Mouse (Mus musculus) heart, embryonic 16.5 days (tissue): ENCODE results near the gene Ccdc91. TPM values are rescaled to one million over a fixed set of nuclear protein-coding genes. Genes with fewer than 3 reads are reported as not detected.

Source experiments
- ATAC-seq: fragments of 200-750 bp; cut with Nextera tagmentation; replicated peaks from 2 replicates; pipeline ENCODE4 v1.8.0; 2017; ENCODE audit warnings: moderate number of reproducible peaks; ENCODE audit not compliant: insufficient read depth, low FRiP score; ENCODE audit errors: extremely low read depth
- H3K27ac ChIP-seq: fragments of 300-500 bp; sonication (generic); 2 replicates; pipeline ENCODE4 v1.5.1; 2014; ENCODE audit warnings: mild to moderate bottlenecking, low read length, control low read depth, moderate library complexity
- H3K27me3 ChIP-seq: fragments of 300-500 bp; sonication (generic); 2 replicates; pipeline ENCODE4 v1.6.1; 2014; ENCODE audit warnings: low read length, mixed read lengths; ENCODE audit not compliant: control insufficient read depth, insufficient read depth
- H3K36me3 ChIP-seq: fragments of 300-500 bp; sonication (generic); 2 replicates; pipeline ENCODE4 v1.6.1; 2014; ENCODE audit not compliant: control insufficient read depth, insufficient read depth
- H3K4me1 ChIP-seq: fragments of 300-500 bp; sonication (generic); 2 replicates; pipeline ENCODE4 v1.6.1; 2014; ENCODE audit warnings: low read length, mixed read lengths; ENCODE audit not compliant: control insufficient read depth, insufficient read depth
- H3K4me2 ChIP-seq: fragments of 300-500 bp; sonication (generic); 2 replicates; pipeline ENCODE4 v1.6.1; 2014; ENCODE audit warnings: low read depth, mild to moderate bottlenecking, control low read depth, low read length
- H3K4me3 ChIP-seq: fragments of 300-500 bp; sonication (generic); 2 replicates; pipeline ENCODE4 v1.5.1; 2014; ENCODE audit warnings: mild to moderate bottlenecking, control low read depth, low read length
- H3K9ac ChIP-seq: fragments of 300-500 bp; sonication (generic); 2 replicates; pipeline ENCODE4 v1.6.1; 2014; ENCODE audit warnings: low read length, control low read depth
- H3K9me3 ChIP-seq: fragments of 300-500 bp; sonication (generic); replicated peaks from 2 replicates; pipeline ENCODE4 v1.6.1; 2016; ENCODE audit warnings: low read length; ENCODE audit not compliant: control insufficient read depth
- WGBS: fragments of 180-500 bp; shearing (Covaris S2); extraction: QIAGEN DNeasy Blood & Tissue Kit; methylation state at CpG from one replicate; pipeline ENCODE4 v1.1.7; 2014; 5-methylcytosine and 5-hydroxymethylcytosine counted together
- polyA plus RNA-seq: library from polyadenylated mRNA; unstranded; fragments of >200 nt; fragmentation: Nextera tagmentation; extraction: Ambion mirVana; gene quantifications from 2 replicates; pipeline ENCODE4 v1.2.1, GENCODE M21; 2015

The Ccdc91 gene
- polyA plus RNA-seq, 1 experiment from 2014 or later: 26.8 TPM

DNA sequence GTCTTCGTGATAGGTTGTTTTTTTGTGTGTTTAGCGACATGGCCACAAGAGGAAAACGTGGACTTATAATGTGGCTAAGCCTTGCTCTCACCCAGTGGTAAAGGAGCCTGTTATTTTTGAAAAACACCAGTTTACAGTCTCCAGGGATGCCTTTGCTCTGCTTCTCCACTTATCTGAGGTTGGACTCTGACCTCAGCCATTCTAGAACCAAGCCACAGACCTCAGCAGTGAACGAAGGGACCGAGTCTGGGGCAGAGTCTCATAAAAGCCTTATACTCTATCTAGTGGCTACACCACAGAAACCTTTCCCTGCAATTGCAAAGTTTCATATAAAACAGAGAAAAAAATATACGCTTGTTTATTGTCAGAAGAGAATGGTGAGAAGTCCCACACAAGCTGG lies 65.3 kb downstream of the Ccdc91 start:
- Histone ChIP-seq H3K27ac (no peak overlapping the region), H3K4me2 (no peak overlapping the region), H3K4me1 (no peaks in the 10 kb centered on the region), H3K4me3 (no peak overlapping the region), H3K27me3 (no peaks in the 10 kb centered on the region), H3K36me3 (peaks cover 3% of the 10 kb centered on the region; the same call in 1 of the 2 replicates), H3K9ac (no peak overlapping the region), H3K9me3 (no peaks in the 10 kb centered on the region)
- ATAC-seq: no peak
- WGBS: 83% methylated on average over 6 of the region's 6 CpGs

DNA sequence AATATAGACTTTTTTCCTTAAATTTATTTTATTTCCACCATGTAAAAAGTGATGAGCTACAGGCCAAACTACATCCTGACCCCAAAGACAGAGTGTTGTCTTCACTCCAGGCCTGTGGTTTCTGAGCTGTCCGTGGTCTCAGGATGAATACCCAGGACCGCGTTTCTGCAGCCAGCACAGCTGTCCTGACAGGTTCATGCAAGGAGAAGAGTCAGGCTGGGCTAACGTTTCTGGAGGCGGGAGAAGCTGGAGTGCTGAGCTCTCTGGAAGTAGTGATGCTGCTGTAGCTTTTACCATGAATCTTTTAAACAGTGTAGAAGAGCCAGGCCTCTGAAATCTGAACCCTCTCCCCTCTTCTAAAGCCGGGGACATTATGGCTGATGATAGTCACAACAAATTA lies 80.0 kb downstream of the Ccdc91 start:
- peaks cover 2% of the 10 kb centered on the region; the same call in 1 of the 2 replicates for H3K4me1 ChIP-seq
- 53% methylated on average over 6 of the region's 6 CpGs for WGBS
- H3K4me2 ChIP-seq: no peak overlapping the region
- H3K27ac ChIP-seq: no peak overlapping the region
- no peaks in the 10 kb centered on the region for H3K27me3 ChIP-seq
- no peaks in the 10 kb centered on the region for H3K36me3 ChIP-seq
- ATAC-seq: no peak
- H3K9ac ChIP-seq: no peak overlapping the region
- H3K4me3 ChIP-seq: no peak overlapping the region
- no peaks in the 10 kb centered on the region for H3K9me3 ChIP-seq

DNA sequence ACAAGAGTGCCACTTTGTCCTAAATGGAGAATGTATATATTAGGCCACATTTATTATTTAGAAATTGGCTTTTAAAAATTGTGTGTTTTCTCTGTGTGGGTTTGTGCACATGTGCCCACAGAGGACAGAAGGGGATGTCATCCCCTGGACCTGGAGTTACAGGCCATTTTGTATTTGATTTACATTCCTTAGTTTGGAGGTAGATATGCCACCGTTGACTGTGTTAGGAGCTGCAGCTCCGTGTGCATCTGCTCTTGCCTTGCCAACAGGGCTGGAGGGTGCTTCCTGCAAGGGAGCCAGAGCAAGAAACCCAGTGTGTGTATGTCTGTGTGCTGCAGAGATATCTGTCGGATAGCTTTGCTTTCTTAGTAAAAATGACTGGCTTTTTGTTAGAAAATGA lies 83.7 kb downstream of the Ccdc91 start:
- no peak overlapping the region for H3K4me2 ChIP-seq
- 63% methylated on average over 3 of the region's 3 CpGs for WGBS
- H3K27ac ChIP-seq: no peak overlapping the region
- no peaks in the 10 kb centered on the region for H3K27me3 ChIP-seq
- H3K4me3 ChIP-seq: no peak overlapping the region
- H3K4me1 ChIP-seq: peaks cover 2% of the 10 kb centered on the region; the same call in 1 of the 2 replicates
- no peaks in the 10 kb centered on the region for H3K36me3 ChIP-seq
- H3K9me3 ChIP-seq: no peaks in the 10 kb centered on the region
- ATAC-seq: no peak
- no peak overlapping the region for H3K9ac ChIP-seq

DNA sequence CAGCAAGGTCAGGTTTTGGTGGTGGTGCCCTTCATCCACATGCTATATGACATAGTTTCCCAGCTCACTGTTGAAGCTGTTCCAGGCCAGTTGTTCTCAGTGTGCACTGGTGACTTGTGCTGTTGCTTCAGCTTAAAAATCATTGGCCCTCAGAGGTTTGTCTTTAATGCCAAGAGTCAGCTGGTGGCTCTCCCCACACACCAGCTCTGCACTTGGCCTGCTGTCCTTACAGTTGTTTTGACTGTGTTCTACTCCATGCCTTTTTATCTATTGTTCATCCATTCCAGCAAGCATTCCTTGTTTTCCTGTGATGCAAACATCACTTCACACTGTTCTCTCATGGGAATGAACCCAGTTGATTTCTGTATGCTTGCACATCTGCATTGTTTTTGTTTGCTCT lies 84.8 kb downstream of the Ccdc91 start:
- Histone ChIP-seq H3K9me3 (no peaks in the 10 kb centered on the region), H3K27me3 (no peaks in the 10 kb centered on the region), H3K4me3 (no peak overlapping the region), H3K36me3 (no peaks in the 10 kb centered on the region), H3K4me1 (peaks cover 2% of the 10 kb centered on the region; the same call in 1 of the 2 replicates), H3K9ac (no peak overlapping the region), H3K27ac (no peak overlapping the region), H3K4me2 (no peak overlapping the region)
- ATAC-seq: no peak

DNA sequence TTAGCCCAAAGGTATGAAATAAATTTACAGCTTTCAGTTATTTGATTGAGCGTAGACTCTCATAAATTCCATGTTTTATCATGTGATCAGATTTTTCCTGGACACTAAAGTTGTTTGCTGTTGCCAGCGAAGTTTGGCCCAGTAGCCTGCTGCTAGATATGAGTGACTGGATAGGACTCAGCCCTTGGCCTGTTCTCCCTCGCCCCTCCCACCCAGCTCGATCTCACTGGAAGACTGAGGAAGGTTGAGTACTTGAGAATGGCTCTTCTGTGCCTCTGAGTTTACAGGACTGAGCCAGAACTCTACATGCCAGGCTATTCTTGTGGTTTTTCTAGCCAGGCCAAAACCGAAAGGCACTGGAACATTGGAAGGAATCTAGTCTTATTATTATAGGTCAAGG lies 93.6 kb downstream of the Ccdc91 start:
- Histone ChIP-seq H3K27ac (no peak overlapping the region), H3K36me3 (no peaks in the 10 kb centered on the region), H3K9ac (no peak overlapping the region), H3K27me3 (no peaks in the 10 kb centered on the region), H3K4me3 (no peak overlapping the region), H3K4me1 (no peaks in the 10 kb centered on the region), H3K4me2 (no peak overlapping the region), H3K9me3 (no peaks in the 10 kb centered on the region)
- no peak for ATAC-seq
- 81% methylated on average over 5 of the region's 5 CpGs for WGBS

DNA sequence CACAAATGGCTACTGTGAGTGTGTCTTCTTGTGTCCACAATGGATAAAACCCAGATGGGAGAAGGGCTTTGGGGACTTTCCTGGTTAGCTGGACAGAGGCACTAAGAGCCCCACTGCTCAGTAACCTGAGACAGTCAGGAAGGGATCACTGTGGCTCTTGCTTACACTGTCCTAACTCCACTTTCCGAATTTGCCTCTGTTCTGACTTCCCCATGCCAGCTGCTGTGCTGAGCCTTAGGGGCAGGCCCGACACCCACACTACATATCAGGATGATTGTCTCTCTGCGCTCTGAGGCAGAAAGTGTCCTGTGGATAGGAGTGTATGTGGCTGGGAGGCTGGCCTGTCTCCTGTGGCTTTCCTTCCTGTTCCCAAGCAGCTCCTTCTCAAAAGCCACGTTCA lies 97.5 kb downstream of the Ccdc91 start:
- WGBS: 46% methylated on average over 4 of the region's 4 CpGs
- peaks cover 5% of the 10 kb centered on the region for H3K4me1 ChIP-seq
- no peaks in the 10 kb centered on the region for H3K9me3 ChIP-seq
- H3K9ac ChIP-seq: no peak overlapping the region
- no peaks in the 10 kb centered on the region for H3K27me3 ChIP-seq
- H3K36me3 ChIP-seq: no peaks in the 10 kb centered on the region
- H3K4me2 ChIP-seq: no peak overlapping the region
- H3K27ac ChIP-seq: no peak overlapping the region
- no peak for ATAC-seq
- H3K4me3 ChIP-seq: no peak overlapping the region

DNA sequence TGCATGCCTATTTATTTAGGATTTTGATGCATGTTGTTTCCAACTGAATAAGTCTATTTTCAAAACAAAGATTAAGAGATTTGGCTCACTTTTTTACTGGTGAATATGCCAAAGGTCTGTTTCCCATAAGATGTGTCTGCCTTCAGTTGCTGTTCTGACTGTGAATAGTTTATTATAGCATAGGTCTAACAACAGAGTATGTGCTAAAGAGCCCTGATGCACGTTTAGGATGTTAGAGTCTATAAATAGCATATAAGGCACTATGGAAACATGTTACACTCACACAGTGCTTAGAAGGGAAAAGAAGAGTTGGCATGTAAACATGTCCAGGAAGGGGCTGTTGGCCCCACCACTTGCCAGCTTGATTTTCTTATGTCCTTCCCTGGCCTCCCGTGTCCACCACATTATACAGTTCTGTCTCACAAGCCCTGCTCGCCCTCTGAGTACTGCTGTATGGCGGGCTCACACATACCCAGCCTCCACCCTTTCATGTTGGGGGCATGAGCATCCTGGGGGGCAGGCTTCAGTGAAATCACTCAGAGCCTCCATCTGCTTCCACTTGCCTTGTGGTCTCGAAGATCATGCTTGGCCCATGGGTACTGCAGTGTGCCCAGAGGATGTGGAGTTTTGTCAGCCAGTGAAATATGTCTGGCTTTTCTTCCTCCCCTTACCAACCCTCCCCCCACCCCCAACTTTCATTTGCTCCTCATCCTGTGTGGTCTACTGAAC lies 99.0 kb downstream of the Ccdc91 start:
- Histone ChIP-seq H3K4me2 (no peak overlapping the region), H3K9me3 (no peaks in the 10 kb centered on the region), H3K36me3 (no peaks in the 10 kb centered on the region), H3K4me1 (peaks cover 5% of the 10 kb centered on the region), H3K27me3 (no peaks in the 10 kb centered on the region), H3K9ac (no peak overlapping the region), H3K27ac (no peak overlapping the region), H3K4me3 (no peak overlapping the region)
- no peak for ATAC-seq
- WGBS: 60% methylated on average over 5 of the region's 5 CpGs

DNA sequence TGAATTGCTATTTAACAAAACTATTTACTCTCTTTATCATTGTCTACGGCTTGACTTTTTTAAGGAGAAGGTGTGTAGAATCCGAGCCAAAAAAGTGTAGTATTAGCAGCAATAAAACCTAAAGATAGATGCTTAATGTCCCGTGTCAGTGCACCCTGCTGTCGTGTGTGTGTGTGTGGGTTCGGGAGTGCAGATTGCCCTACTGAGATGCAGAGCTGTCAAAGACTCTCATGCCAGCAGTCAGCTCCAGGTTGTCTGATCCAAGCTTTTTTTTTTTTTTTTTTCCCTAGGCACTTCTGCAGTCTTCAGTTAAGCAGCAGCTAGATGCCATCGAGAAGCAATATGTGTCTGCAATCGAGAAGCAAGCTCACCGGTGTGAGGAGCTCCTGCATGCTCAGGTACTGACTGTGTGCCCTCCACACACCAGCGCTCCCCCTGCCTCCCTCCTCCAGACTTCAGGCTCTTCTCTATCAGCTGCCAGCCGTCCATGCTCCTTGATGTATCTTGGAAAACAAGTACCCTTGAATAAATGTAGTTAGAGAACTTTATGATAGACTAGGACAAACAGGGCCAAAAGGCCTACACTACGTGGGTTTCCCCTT lies 99.7 kb downstream of the Ccdc91 start:
- Histone ChIP-seq H3K9me3 (no peaks in the 10 kb centered on the region), H3K4me1 (peaks cover 5% of the 10 kb centered on the region), H3K36me3 (no peaks in the 10 kb centered on the region), H3K4me3 (no peak overlapping the region), H3K4me2 (no peak overlapping the region), H3K27ac (no peak overlapping the region), H3K9ac (no peak overlapping the region), H3K27me3 (no peaks in the 10 kb centered on the region)
- 52% methylated on average over 11 of the region's 11 CpGs for WGBS
- ATAC-seq: no peak

DNA sequence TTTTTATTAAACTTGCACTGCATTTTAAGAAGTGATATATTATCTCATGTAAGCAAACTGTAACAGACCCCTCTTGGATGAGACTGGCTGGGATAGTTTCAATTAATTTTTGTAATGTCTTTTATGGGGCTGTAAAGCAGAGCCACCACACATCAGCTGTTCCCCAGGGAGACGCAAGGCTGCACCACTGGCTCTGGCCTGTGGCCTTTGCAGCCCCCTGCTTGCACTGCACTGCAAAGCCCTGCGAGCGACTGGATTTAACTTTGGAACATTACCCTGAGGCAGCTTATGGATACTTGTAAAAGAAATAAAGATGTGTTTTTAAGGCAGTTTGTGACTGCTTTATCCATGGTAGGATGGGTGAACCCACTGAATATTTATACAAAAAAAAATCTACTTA lies 112.0 kb downstream of the Ccdc91 start:
- 87% methylated on average over 3 of the region's 3 CpGs for WGBS
- no peak overlapping the region for H3K9ac ChIP-seq
- no peaks in the 10 kb centered on the region for H3K27me3 ChIP-seq
- no peaks in the 10 kb centered on the region for H3K9me3 ChIP-seq
- no peak overlapping the region for H3K4me3 ChIP-seq
- no peak overlapping the region for H3K4me2 ChIP-seq
- H3K27ac ChIP-seq: no peak overlapping the region
- ATAC-seq: no peak
- no peaks in the 10 kb centered on the region for H3K36me3 ChIP-seq
- H3K4me1 ChIP-seq: no peaks in the 10 kb centered on the region
